Mouse (Mus musculus) stomach, postnatal 0 days (tissue): ENCODE measurements at regions not wholly inside any gene's neighbourhood (a gene's known extent, or its start where the extent isn't known, plus 50 kb on each side); places are given as distances from the start of the nearest gene placed in this dataset.

Experiments used
- CTCF ChIP-seq: IDR thresholded peaks from 2 replicates; pipeline ENCODE4 v1.5.1; 2016; ENCODE audit warnings: antibody characterized with exemption, low read depth, mild to moderate bottlenecking, moderate library complexity
- EP300 ChIP-seq: optimal IDR thresholded peaks from 2 replicates; pipeline ENCODE3; 2016; ENCODE audit warnings: antibody characterized with exemption

DNA sequence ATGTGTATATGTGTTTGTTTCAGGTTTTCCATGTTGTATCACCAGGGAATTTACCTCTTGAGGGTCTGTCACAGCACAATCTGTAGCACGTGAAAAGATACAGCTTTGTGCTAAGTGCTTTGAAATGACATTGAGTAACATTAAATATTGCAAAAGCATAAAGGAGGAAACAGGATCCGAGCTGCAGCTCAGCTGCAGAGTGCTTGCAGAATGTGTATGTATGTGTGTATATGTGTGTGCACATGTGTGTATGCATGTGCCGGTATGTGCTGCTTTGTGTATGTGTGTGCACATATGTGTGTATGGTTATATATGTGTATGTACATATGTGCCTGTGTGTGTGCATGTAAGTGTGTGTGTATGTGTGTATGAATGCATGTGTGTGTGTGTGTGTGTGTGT is 200.9 kb upstream of the Marcks start:
- TF ChIP-seq EP300 (no peak), CTCF (no peak)
